Mouse (Mus musculus) layer of hippocampus, adult 11-12 months (tissue): ENCODE measurements around the gene Leng9.

ENCODE experiments used
- DNase-seq: peaks from one replicate; pipeline ENCODE4 v3.0.0; 2022; ENCODE audit warnings: low spot score

Gene Leng9

DNA sequence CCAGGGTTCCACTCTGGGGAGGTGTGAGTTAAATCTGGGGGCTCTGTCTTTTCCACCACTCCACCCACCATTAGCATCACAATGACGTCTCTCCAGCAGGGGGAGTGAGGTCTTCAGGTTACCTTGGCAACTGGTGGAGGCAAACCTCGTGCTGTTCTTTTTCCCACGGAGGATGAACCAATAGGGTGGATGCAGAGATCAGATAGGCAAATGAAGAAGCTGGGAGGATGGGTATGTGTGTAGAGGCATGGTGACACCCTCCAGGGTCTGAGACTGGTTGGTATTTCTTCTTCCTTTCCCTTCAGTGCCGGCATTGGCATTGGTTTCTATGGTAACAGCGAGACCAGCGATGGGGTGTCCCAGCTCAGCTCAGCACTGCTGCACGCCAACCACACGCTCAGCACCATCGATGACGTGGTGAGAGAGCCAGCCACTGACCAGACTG, 25.8 kb downstream of the Leng9 start:
- DNase-seq: peak; percentile 89

DNA sequence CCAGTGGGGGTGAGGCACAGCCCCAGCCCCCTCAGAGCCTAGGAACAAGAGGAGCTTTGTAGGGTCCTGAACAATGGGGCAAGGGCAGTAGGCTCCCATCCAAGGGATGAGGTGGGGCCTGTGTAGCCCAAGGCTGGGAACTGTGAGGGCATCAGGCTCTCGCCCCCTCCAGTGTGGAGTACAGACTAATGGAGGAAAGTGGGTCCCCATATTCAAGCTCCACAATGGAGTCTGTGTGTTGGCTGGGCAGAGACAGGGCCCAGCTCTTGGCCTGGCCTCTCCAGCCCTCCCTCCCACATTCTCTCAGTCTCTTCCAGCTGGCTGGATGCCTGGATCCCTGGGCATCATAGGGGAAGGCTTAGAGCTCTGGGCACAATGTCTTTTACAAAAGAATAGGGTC, 26.4 kb downstream of the Leng9 start:
- DNase-seq: peak; percentile 86

DNA sequence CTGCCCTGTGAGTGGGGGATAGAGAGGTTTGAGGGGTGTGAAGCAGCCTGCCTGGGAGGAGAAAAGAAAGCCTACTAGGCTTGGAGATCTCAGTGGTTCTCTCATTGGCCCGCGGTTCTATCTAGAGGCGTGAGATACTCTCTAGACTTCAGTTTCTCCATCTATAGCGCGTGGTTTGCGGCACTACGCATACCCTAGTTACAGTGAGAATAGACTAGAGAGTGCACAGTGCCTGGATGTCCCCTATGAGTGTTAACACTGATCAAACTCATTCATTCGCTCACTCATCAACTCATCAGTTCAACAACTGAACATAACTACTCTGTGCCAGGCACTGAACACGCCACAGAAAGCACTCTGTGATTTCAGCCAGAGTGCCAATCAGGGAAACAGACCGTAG, 27.4 kb downstream of the Leng9 start:
- DNase-seq: no peak

DNA sequence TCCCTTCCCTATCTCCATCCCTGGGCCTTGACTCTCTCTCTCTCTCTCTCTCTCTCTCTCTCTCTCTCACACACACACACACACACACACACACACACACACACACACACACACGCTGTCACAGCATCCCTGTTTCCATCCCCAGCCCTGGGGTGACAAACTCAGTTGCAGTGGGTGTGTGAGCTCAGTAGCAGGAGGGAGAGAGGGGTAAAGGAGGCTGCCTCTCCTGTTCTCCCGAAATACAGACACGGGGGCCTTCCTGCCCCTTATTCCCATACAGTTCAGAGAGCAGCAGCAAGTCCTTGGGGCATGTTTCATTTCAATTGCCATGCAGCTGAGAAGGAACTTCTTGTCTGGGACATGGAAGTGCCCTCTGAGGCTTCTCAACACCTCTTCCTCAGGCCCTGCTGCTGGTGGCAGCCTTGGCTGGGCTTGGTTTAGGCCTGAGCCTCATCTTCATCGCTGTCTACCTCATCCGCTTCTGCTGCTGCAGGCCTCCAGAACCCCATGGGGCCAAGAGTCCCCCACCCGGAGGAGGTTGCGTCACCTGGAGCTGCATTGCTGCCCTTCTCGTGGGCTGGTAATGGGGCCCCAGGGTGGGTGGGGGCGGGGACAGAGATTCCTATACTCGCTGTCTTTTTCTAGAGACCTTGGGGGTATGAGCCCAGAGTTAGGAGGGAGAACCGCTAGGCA, 28.0 kb downstream of the Leng9 start:
- DNase-seq: no peak

DNA sequence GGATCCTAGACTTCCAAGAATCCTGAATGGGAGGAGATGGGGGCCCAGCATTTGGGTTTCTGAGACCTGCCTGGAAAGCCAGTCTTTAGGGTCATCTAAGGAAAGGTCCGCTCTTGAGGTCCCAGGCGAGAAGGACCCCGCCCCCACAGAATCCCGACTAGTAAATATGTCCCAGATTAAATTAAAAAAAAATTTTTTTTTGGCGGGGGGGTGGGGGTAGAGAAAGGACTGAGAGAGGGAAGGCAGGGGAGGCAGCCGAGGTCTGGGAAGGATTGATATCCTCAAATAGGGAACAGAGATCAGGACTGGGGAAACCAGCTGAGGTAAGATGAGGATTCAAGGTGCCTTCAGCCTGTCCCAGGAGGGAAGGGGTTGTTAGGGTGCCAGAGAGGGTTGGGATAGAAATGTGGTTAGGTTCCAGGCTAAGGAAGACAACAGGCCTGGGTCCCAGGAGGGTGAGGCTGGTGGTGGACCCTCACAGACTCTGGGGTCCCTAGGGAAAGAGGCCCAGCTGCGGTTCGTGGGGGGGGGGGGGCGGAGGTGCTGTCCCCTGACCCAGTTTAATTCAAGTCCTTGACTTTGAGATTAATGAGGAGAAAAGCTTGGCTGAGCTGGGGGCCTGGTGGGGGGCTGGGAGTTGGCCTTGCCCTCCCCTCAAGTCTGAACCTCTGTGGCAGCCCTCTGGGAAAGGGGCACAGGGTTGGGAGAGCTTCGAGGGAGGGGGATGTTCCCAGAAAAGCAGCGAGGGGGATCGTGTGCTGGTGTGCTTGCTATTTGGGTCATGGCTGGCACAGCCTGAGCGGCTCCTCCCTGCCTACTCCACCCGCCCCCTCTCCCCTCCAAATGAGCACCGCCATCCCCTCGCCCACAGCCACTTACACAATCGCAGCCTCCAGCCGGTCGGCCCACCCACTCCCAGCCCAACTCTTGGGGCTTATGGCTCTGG, 29.9 kb downstream of the Leng9 start:
- peak; percentile 49 for DNase-seq

DNA sequence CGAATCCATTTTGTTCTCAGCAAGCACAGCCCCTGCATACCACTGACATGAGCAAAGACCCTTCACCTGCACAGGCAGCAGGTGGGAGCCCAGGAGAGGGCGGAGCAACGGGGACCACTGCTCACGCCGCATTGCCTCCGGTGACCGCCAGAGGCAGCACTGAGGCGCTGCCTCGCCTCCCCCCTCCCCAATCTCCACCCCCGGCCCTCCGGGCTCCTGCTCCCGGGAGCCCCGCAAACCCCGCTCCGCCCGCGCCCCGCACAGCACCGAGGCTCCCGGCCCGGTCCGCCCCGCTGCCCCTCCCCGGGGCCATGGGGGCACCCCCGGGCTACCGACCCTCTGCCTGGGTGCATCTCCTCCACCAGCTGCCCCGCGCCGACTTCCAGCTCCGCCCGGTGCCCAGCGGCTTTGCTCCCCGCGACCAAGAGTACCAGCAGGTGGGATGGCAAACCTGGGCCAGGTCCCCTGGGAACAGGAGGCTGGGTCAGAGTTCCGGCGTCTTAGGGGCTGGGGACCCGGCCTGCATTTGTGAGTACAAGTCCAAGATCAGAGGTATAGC, 30.8 kb downstream of the Leng9 start, which contains the start of gene Ttyh1:
Gene Ttyh1 (plus strand): TSS at position 65 of the 559 bp plus-strand sequence.
- peak; percentile 69 for DNase-seq

DNA sequence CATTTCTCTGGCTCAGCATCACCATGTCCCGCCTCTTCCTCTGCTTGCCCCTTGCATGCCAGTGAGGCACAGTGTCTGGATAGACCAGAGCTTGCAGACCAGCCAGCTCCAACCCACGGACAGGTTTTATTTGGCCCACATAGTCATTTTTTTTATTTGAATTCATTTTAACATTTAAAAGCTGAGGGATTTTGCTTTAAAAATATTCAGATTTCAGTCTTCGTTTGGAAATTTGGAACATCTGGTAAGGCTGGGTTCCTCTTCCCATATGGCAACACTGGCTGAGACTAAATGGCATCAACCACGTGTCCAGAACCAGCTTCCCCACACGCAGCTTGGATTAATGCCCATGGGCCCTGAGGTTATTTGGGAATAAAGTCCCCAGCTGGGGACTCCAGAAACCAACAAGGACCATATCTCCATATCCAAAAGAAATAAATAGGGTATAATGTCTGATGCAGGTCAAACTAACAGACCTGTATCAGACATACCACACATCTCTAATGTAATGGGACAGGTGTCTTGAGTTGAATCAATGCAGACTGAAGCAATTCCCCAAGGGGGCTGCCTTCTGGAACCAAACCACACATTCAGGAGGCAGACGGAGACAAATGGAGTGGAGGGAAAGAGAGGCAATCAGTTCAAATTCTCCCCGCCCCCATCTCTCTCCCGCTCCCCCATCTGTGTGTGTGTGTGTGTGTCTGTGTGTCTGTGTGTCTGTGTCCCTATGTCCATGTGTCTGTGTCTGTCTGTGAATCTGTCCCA, 32.9 kb downstream of the Leng9 start:
- peak; percentile 46 for DNase-seq

DNA sequence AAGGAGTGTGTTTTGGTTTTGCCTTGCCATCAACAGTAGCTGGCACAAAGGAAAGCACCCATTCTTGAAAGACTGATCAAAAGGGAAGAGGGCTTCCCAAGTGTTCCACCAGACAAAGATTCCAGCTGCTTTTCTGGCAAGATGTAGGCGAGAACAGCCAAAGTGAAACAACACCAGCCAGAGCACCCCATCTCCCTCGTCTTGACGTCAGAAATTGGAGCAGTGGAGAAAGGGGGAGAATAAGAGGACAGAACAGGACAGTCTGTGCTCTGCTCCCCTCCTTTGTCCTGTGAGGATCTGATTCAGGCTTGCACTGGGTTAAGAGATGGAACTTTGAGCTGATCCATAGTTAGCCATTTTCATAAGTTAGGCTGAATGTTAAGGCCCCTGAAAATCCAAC, 38.4 kb downstream of the Leng9 start:
- DNase-seq: no peak

DNA sequence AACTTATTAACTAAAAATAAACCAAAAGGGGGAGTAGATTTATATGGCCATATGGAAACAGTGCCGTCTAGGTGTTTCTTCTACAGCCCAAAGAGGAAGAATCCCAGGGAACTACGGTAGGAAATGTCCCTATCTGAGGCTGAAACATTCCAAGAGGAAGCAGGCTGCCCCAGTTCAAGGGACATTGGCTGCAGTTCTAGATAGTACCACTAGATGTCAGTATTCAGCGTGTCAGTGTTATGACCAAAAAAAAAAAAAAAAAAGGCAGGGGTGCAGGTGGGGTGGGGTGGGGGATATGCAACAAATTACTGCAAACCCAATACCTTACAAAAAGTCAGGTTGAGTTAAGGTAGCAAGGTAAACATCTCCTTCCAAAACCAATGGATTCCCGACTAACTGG, 46.8 kb downstream of the Leng9 start:
- peak; percentile 54 for DNase-seq

DNA sequence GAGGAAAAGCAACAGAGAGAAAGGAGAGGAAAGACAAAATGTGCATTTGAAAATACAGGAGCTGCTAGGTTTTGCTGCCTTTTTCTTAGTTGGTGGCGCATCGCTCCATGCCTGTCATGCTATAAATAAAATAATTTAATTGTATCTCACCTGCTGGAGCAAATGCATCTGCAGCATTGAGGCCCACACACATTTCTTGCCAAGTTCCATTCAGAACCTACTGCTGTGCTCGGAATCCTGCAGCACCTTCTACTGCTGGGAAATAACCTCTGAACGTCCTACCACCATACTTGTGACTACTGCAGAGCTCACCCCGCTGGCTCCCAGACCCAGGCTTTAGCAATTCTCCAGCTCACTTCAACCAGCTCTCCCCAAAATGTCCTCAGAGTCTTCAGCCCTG, 49.0 kb downstream of the Leng9 start:
- DNase-seq: no peak

DNA sequence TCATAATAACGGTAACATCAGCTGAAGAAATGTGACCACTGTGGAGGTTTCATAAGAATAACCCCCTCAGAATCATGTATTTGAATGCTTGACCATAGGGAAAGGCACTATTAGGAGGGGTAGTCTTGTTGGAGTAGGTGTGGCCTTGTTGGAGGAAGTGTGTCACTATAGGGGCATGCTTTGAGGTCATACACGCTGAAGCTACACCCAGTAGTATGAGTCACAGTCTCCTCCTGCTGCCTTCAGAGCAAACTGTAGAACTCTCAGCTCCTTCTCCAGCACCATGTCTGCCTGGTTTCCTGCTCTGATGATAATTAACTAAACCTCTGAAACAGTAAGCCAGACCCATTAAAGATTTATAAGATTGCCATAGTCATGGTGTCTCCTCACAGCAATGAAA, 51.3 kb downstream of the Leng9 start:
- no peak for DNase-seq

DNA sequence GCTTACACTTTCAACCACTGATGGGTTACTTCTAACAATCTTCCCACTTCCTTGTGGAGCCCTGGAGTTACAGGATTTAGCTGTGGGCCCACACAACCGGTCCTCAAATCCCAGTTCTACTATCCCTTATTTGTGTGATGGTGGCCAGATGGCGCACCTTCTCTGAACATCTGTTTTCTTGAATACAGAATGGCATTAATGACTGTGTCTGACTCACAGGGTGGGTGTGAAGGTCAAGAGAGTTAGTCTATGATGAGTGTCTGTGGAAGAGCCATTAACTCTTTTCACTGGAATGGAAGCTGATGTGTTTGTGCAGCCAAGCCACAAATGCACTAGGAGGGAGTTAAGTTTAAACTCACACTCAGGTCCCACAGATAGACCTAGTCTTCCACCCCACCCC, 51.9 kb downstream of the Leng9 start:
- DNase-seq: no peak
